Mouse (Mus musculus) heart, postnatal 25 days (tissue): ENCODE data around the gene Rbfox2. TPM values are rescaled to one million over a fixed set of nuclear protein-coding genes. Genes with fewer than 3 reads are reported as not detected.
A peak's percentile ranks its signal among the peaks of the same experiment; 100 is the strongest.
"Not testable (repeated sequence)": the region's sequence is repeated elsewhere in the genome, so short reads cannot be mapped to it uniquely, and the experiment has no call there.

Experiments
- DNase-seq: peaks from one replicate; pipeline ENCODE4 v3.0.0; 2022; ENCODE audit warnings: low spot score
- intact Hi-C: fragments of 180-260 bp; cut with DNase I; formaldehyde crosslinking; loops from one replicate; pipeline ENCODE4 v1.15.1; 2025
- total RNA-seq, 2 experiments: library from RNA; stranded (reverse); gene quantifications; 2 replicates each; pipeline ENCODE4 v1.2.3; 2021

Gene Rbfox2
- total RNA-seq, 2 experiments from 2014 or later: 111 to 117 TPM

GRCm38 (mm10) chr15:77086488-77086887, 220.3 kb downstream of the Rbfox2 start:
- intact Hi-C loops: no loop called here

GRCm38 (mm10) chr15:77085818-77086217, 221.0 kb downstream of the Rbfox2 start:
- intact Hi-C loops: no loop called here
- no peak for DNase-seq

More at GRCm38 (mm10) chr15:77086488-77086887, 220.3 kb downstream of the Rbfox2 start:
- DNase-seq: no peak

GRCm38 (mm10) chr15:77081454-77081853, 225.3 kb downstream of the Rbfox2 start:
- intact Hi-C loops: no loop called here
- DNase-seq: no peak

- intact Hi-C loops: no loop called here
- DNase-seq: no peak
Observed at GRCm38 (mm10) chr15:77080684-77081254, 226.0 kb downstream of the Rbfox2 start.

DNA sequence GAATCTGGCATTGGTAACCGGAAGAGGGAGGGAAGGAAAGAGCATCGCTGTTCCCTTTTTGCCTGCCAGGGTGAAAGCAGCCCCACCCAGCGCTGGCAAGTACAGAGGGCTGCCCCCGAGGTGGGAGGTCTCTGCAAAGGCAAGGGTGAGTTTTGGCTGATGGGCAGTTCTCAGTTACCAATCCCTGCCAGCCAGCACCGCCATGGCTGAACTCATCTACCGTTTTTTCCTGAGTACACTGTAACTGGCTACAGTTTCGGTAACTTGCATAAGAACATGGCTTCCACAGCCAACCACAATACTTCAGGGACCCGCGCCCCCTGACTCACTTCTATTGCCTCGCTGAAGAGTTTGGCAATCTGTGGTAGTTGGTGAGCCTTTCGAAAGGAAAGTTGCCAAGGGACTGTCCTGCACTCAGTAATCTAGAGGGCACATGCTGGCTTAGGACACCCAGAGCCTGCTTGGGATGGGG, 226.9 kb downstream of the Rbfox2 start:
- intact Hi-C loops: loop anchor here (2.0 kb wide), 1 partner anchor 139 kb away; no protein-coding TSS in a partner anchor
- DNase-seq: peak; percentile 61

GRCm38 (mm10) chr15:77079256-77079822, 227.5 kb downstream of the Rbfox2 start:
- no peak for DNase-seq
- intact Hi-C loops: loop anchor here (2.0 kb wide), 1 partner anchor 139 kb away; no protein-coding TSS in a partner anchor

- intact Hi-C loops: loop anchor here (2.0 kb wide), 1 partner anchor 140 kb away; no protein-coding TSS in a partner anchor
- no peak for DNase-seq
Observed at GRCm38 (mm10) chr15:77078786-77079185, 228.0 kb downstream of the Rbfox2 start.

- intact Hi-C loops: loop anchor here (2.0 kb wide), 1 partner anchor 141 kb away; no protein-coding TSS in a partner anchor
- DNase-seq: no peak
Observed at GRCm38 (mm10) chr15:77077906-77078305, 228.9 kb downstream of the Rbfox2 start.

- DNase-seq: no peak
- intact Hi-C loops: no loop called here
Observed at GRCm38 (mm10) chr15:77076523-77076922, 230.3 kb downstream of the Rbfox2 start.

DNA sequence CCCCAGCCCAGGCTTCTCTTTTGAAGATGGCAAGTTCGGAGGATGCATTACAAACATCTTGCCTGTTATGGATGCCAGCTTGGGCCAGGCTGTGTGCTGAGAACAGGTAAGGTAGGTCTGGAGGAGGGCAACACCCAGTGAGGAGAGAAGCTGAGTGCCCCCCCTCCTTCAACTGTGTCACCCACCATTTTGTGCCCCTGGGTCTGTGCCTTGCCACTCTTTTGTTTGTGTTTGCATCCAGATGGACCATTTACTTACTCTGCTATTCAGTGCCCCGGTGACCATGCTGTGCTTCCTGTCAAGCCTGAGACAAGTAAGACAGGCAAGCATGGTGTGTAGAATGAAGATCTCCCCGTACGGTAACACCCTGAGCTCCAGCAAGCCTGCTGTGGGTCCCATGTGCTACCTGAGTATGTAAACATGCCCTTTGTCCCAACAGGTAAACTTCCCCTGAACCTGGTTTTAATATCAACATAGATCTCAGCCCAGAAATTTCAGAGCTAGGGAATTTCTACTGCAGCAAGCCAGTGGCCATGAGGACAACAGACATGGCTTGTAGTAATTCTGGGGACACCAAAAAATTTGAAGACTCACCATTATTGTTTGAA, 234.1 kb downstream of the Rbfox2 start:
- DNase-seq: no peak
- intact Hi-C loops: no loop called here

DNA sequence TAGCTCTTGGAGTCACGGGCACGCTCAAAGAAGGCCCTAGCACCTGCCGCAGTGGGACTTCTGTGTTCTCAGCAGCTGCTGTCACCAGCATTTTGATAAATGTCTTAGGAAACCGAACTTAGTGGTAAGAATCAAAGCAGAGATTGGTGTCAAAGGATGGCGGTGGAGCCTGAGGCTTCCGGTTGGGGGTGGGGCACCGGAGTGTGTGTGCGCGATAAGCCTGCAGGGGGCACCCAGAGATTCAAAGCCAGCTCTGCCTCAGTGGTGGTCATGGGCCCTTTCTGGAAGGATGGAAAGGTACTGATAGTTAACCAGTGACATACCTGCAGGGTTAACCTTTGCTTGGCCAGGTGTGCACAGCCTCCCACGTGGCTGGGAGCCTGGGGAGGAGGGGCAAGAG, 235.3 kb downstream of the Rbfox2 start:
- no peak for DNase-seq
- intact Hi-C loops: no loop called here

- intact Hi-C loops: no loop called here
- DNase-seq: no peak
Observed at GRCm38 (mm10) chr15:77070745-77071268, 236.0 kb downstream of the Rbfox2 start.

- intact Hi-C loops: loop anchor here (5.0 kb wide), 1 partner anchor 97 kb away; no protein-coding TSS in a partner anchor
- DNase-seq: no peak
Observed at GRCm38 (mm10) chr15:77069019-77069418, 237.8 kb downstream of the Rbfox2 start.

DNA sequence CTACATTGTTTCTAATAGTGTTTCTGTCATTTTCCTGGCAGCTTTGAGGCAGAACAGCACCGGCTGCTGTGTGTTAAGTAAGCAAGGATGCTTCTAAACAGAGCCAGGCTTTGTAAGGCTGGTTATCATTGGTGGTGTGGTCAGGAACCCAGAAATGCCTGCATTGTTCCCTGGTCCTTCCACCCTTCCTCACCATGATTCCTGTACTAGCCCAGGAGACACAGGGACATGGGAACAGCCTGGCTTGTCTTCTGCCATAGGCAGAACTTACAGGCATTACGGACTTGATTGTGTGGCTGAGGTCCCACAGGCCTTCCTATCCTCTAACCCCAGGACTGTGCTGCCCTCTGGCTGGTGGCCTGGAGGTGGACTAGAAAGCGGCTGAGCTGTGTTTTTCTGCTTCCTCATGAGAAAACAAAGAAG, 238.4 kb downstream of the Rbfox2 start:
- no peak for DNase-seq
- intact Hi-C loops: loop anchor here (5.0 kb wide), 1 partner anchor 96 kb away; no protein-coding TSS in a partner anchor

DNA sequence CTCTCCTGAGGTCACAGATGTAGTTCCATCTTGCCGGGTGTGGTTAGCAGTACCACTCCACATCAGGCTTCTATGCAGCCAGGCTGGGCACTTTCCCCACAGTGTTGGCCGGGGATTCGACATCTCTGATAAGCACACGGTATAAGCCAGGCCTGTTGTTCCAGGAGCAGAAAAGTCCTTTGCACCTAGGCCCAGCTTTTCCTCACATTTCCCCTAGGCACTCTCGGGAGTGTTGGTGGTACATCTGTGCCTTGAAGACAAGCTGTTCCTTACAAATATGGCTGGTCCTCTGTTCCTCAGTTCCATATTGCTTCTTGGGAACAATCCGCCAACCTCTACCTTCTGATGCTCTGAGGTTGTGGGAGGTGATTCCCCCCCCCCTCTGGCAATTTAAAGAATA, 240.6 kb downstream of the Rbfox2 start:
- intact Hi-C loops: loop anchor here (5.0 kb wide), 1 partner anchor 94 kb away; no protein-coding TSS in a partner anchor

GRCm38 (mm10) chr15:77065259-77065852, 241.4 kb downstream of the Rbfox2 start:
- intact Hi-C loops: loop anchor here (5.0 kb wide), 1 partner anchor 93 kb away; no protein-coding TSS in a partner anchor

More for the DNA sequence above, 240.6 kb downstream of the Rbfox2 start:
- no peak for DNase-seq

DNA sequence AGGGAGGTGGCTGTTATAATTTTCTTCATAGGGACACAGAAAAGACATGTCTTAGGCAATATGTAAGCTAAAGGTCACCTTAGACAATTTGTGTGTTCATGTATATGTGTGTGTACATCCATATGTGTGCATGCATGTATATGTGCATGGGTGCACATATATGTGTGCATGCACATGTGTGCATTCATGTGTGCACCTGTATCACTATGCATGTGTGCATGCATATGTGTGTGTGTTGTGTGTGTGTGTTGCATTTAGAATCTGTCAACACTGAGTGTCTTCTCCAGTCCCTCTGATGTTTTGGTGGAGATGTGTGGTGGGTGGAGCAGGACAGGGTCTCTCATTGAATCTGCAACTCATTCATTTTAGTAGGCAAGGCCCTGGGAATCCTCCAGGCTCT, 244.1 kb downstream of the Rbfox2 start:
- intact Hi-C loops: no loop called here
- DNase-seq: no peak

More at GRCm38 (mm10) chr15:77065259-77065852, 241.4 kb downstream of the Rbfox2 start:
- DNase-seq: no peak

GRCm38 (mm10) chr15:77059416-77059815, 247.4 kb downstream of the Rbfox2 start:
- DNase-seq, intact Hi-C loops: not testable (repeated sequence)

DNA sequence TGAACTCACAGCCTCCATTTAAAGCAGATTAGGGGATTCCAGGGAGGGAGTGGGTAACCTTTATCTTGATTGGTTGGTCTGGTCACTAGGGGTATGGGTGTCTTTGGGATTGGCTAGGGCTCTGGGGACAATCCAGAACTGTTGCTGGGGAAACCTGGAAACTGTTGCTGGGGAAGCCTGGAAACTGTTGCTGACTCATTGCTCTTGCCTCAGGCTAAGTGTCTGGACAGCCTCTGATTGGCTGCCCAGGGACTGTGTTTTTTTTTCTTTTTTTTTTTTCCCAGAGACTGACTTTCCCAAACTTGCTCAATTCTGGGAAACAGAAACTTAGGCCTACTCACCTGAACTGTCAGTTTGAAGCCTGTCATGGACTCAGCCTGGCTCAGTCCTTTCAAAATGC, 248.2 kb downstream of the Rbfox2 start:
- no peak for DNase-seq
- intact Hi-C loops: no loop called here

GRCm38 (mm10) chr15:77056791-77057051, 250.1 kb downstream of the Rbfox2 start:
- intact Hi-C loops: no loop called here
- DNase-seq: no peak
